Mouse (Mus musculus) olfactory bulb, adult 2 months (tissue): ENCODE data around the gene Lamtor2. TPM values are rescaled to one million over a fixed set of nuclear protein-coding genes. Genes with fewer than 3 reads are reported as not detected.

ENCODE experiments used
- H3K27ac ChIP-seq: fragments of 200-500 bp; 2 replicates; pipeline ENCODE4 v1.5.1; 2012; ENCODE audit warnings: low read depth, low read length; ENCODE audit not compliant: insufficient read depth
- H3K4me1 ChIP-seq: fragments of 200-500 bp; 2 replicates; pipeline ENCODE4 v1.6.1; 2012; ENCODE audit warnings: low read length; ENCODE audit not compliant: control insufficient read depth, insufficient read depth
- H3K4me3 ChIP-seq: fragments of 200-500 bp; 2 replicates; pipeline ENCODE4 v1.5.1; 2012; ENCODE audit warnings: mild to moderate bottlenecking, low read depth, low read length, moderate library complexity; ENCODE audit not compliant: insufficient read depth
- CTCF ChIP-seq: fragments of 200-500 bp; IDR thresholded peaks from 2 replicates; pipeline ENCODE4 v1.5.1; 2012; ENCODE audit warnings: low read depth, mild to moderate bottlenecking, low read length, moderate library complexity; ENCODE audit not compliant: insufficient read depth
- POLR2A ChIP-seq: fragments of 200-500 bp; IDR thresholded peaks from 2 replicates; pipeline ENCODE4 v1.6.1; 2012; ENCODE audit warnings: mild to moderate bottlenecking, low read depth, low read length, moderate library complexity; ENCODE audit not compliant: insufficient read depth
- WGBS: fragments of 180-500 bp; shearing (Covaris S2); methylation state at CpG from one replicate; pipeline ENCODE4 v1.1.7; 2018; 5-methylcytosine and 5-hydroxymethylcytosine counted together
- polyA plus RNA-seq: library from polyadenylated mRNA; stranded (reverse); fragments of >200 nt; gene quantifications from 2 replicates; pipeline ENCODE4 v1.2.4, GENCODE M21; 2012; ENCODE audit warnings: low replicate concordance; ENCODE audit not compliant: missing spikeins, insufficient read depth, insufficient read length

Lamtor2 gene
- polyA plus RNA-seq, 1 experiment: not detected

GRCm38 (mm10) chr3:88512896-88513545 lies 39.9 kb downstream of the Lamtor2 start:
- H3K27ac ChIP-seq: no peak overlapping the region
- H3K4me3 ChIP-seq: no peak overlapping the region
- H3K4me1 ChIP-seq: peaks cover 46% of the 10 kb centered on the region
- TF ChIP-seq POLR2A (no peak), CTCF (no peak)
- WGBS: 26% methylated on average over 15 of the region's 15 CpGs

GRCm38 (mm10) chr3:88512141-88512895 lies 40.6 kb downstream of the Lamtor2 start:
- TF ChIP-seq POLR2A: no peak
- TF ChIP-seq CTCF: no peak
- no peak overlapping the region for H3K27ac ChIP-seq
- peaks cover 46% of the 10 kb centered on the region for H3K4me1 ChIP-seq
- 56% methylated on average over 6 of the region's 6 CpGs for WGBS
- H3K4me3 ChIP-seq: no peak overlapping the region

GRCm38 (mm10) chr3:88511559-88511958 lies 41.3 kb downstream of the Lamtor2 start:
- 68% methylated on average over 4 of the region's 4 CpGs for WGBS

GRCm38 (mm10) chr3:88510421-88511289 lies 42.2 kb downstream of the Lamtor2 start:
- 48% methylated on average over 13 of the region's 13 CpGs for WGBS
- TF ChIP-seq CTCF (no peak), POLR2A (no peak)
- peak overlapping the region; percentile 30 for H3K27ac ChIP-seq
- H3K4me1 ChIP-seq: peaks cover 46% of the 10 kb centered on the region
- H3K4me3 ChIP-seq: peak overlapping the region; percentile 50

More at GRCm38 (mm10) chr3:88511559-88511958, 41.3 kb downstream of the Lamtor2 start:
- H3K4me1 ChIP-seq: peaks cover 46% of the 10 kb centered on the region
- H3K27ac ChIP-seq: no peak overlapping the region
- no peak for TF ChIP-seq CTCF
- no peak for TF ChIP-seq POLR2A
- H3K4me3 ChIP-seq: no peak overlapping the region

- Histone ChIP-seq H3K4me3 (peak within 1 kb of the TSS; percentile 50), H3K4me1 (peaks cover 53% of the 10 kb centered on the region), H3K27ac (peak within 1 kb of the TSS; percentile 95)
- WGBS: 2% methylated on average over 31 of the region's 31 CpGs
- TF ChIP-seq POLR2A (peak; percentile 27; the same call in 1 of the 2 replicates), CTCF (peak; percentile 31; the same call in 1 of the 2 replicates)
Observed at GRCm38 (mm10) chr3:88509692-88510420, 43.0 kb downstream of the Lamtor2 start, which contains the start of gene Lmna. Gene Lmna, minus strand, starts transcription at chr3:88509956.

GRCm38 (mm10) chr3:88509250-88509649 lies 43.6 kb downstream of the Lamtor2 start:
- Histone ChIP-seq H3K4me3 (no peak overlapping the region; the same call in 1 of the 2 replicates), H3K27ac (peak overlapping the region; percentile 95), H3K4me1 (peaks cover 55% of the 10 kb centered on the region)
- TF ChIP-seq CTCF: no peak
- no peak for TF ChIP-seq POLR2A
- WGBS: 78% methylated on average over 3 of the region's 3 CpGs

- 62% methylated on average over 7 of the region's 7 CpGs for WGBS
- Histone ChIP-seq H3K4me3 (no peak overlapping the region), H3K4me1 (peaks cover 41% of the 10 kb centered on the region), H3K27ac (no peak overlapping the region)
- TF ChIP-seq CTCF: no peak
- TF ChIP-seq POLR2A: no peak
Observed at GRCm38 (mm10) chr3:88505765-88506164, 47.1 kb downstream of the Lamtor2 start.

- no peak overlapping the region for H3K4me3 ChIP-seq
- TF ChIP-seq POLR2A (no peak), CTCF (no peak)
- no peak overlapping the region for H3K27ac ChIP-seq
- 46% methylated on average over 6 of the region's 6 CpGs for WGBS
- peaks cover 43% of the 10 kb centered on the region for H3K4me1 ChIP-seq
Observed at GRCm38 (mm10) chr3:88505081-88505480, 47.8 kb downstream of the Lamtor2 start.
